Mouse (Mus musculus) common myeloid progenitor, adult 5-6 weeks (primary cell): ENCODE measurements around the gene Hoxd9. TPM values are rescaled to one million over a fixed set of nuclear protein-coding genes. Genes with fewer than 3 reads are reported as not detected.

ENCODE experiments used
- ATAC-seq: replicated peaks from 2 replicates; pipeline ENCODE4 v1.8.0; 2016; ENCODE audit warnings: low read depth, mild to moderate bottlenecking, moderate TSS enrichment, inconsistent platforms; ENCODE audit not compliant: poor library complexity, severe bottlenecking
- total RNA-seq: library from RNA; stranded (forward); fragments of 200-1000, 187-1606 nt; gene quantifications from 2 replicates; pipeline ENCODE4 v1.2.3, GENCODE M21; 2017

The Hoxd9 gene
- not detected in 2 replicates for total RNA-seq

- ATAC-seq = 0 out of 2 replicates have a peak, but pooled peaks have one; percentile 33
These were observed at the start of gene Hoxd9 for GRCm38 (mm10) chr2:74697567-74698121. TSS of gene Hoxd9 (plus strand) at chr2:74697727.

GRCm38 (mm10) chr2:74652996-74653340 lies 44.6 kb upstream of the Hoxd9 start:
- ATAC-seq = no peak

GRCm38 (mm10) chr2:74653781-74654535 lies 43.6 kb upstream of the Hoxd9 start:
- no peak for ATAC-seq

DNA sequence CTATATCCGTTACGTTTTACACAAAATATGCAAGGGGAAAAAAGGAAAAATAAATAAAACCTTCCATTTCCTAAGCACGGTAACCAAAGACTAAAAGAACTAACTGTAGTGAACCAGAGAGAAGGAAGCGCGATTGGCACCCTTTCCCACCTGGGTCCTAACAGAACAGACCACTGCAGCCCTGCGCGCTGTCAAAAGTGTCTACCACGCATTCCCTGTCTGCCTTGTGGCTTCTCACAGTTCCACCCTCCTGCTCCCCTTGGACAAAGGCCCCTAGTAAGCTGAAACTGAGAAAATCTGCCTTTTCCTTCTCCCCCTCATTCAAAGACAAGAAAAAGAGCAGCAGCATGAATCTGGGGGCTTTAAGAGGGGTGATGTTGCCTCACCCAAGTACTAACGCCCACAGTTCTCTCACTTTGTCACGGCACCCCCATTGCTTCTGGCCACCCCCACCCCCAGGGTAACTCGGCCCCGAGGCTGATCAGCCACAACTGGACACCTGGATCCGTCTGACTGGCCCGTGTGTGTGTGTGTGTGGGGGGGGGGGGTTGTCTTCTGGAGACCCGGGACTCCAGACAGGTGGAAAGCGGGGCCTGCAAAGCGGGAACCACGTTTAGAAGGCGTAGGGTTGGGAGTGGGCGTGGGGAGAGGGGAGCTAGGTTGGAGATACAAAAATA lies 42.6 kb upstream of the Hoxd9 start:
- no peak for ATAC-seq

DNA sequence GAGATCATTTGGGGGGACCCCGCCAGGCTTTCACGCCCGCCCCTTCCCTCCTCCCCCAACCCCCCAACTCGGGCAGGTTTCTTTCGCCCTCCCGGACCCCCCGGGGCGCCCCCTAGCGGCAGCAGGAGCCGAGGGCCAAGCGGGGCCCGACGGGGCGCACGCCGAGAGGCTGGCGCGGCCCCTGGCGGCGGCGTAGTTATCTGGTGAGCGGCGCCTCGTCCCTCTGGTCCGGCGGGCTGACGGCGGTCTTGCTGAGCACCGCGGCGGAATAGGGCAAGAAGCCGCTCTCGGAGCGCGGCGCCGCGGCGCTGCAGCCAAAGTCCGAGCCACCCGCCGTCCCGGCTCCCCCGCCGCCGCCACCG lies 42.1 kb upstream of the Hoxd9 start:
- ATAC-seq = 0 out of 2 replicates have a peak, but pooled peaks have one; percentile 38

- ATAC-seq = peak; percentile 52
These were observed 41.5 kb upstream of the Hoxd9 start for GRCm38 (mm10) chr2:74655821-74656631.

DNA sequence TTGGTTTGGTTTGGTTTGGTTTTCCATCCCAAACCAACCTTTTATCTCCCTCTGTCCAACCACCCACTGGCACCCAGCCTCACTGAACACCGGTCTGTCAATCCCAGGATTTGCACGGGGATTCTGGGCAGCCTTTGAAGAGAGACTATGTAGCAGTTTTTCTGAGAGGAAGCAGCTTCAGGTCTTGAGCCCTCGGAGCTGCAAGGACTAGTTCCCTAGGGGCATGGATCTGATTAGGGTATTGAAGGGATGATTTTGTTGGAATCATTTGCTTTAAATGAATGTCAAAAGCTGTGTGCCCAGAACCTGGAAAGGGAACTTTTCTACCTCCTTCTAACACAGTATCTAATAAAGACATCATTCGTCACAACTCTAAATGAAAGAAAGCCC lies 40.9 kb upstream of the Hoxd9 start:
- ATAC-seq = no peak

DNA sequence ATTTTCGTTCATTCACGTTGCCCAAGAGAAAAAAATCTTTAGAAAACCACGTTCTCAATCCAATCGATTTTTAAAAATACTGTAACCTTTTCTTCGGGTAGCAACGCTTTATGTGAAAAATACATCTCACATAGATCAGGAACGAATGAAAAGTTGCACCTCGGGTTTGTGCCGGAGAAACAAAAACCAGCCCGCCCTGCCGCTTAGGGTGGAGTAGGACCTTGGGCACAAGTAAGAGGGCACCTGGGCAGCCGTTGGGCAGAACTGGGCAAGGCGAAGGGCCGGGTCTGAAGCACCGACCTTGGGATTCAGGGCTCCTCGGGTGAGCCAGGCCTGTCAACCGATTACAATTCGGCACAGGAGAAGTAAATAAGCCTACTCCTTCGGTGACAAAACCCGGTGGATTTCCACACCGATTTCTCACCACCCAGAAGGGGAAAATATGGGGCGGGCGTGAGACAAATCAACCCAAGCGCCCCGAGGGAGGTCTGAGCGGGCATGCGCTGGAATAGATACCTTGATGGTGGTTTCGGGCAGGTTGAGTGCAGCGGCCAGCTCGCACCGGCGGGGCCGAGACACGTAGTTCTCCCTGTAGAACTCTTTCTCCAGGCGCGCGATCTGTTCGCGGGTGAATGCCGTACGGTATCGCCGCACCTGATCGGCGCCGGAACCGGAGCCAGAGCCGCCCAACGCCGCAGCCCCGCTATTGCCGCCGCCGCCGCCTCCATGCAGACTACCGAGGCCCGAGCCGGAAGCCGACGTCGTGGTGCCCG lies 40.1 kb upstream of the Hoxd9 start:
- no peak for ATAC-seq

DNA sequence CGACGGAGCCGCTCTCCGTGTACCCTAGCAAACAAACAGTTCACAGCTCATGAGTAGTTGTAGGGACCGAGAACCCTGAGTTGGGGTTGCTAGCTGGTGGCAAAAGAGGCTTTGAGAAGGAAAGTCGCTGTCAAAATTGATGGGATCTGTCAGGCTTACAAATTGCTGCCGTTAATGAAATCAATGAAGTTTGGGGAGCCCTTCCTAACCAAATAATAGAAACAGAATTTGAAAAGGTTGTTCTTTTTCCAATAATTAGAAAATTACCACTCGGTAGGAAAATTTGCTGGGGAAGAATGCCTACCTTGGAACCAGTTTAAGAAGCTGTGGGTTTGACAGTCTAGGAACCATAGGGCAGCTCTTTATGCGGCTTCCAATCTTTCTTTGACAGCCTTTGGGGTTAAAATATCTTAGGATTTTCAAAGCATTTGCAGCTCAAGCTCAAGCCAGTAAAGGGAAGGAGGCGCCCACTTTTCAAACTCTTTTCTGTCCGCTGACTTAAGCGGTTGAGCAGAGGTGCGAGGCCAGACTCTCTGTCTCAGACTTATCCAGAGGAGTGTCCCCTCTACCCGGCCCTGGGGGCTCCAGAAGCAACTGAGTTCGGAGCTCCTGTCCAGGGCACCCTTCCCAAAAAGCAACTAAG lies 39.4 kb upstream of the Hoxd9 start:
- ATAC-seq = no peak

- no peak for ATAC-seq
These were observed 38.7 kb upstream of the Hoxd9 start for GRCm38 (mm10) chr2:74658667-74659371.

GRCm38 (mm10) chr2:74659507-74660005 lies 38.0 kb upstream of the Hoxd9 start, which contains the start of gene Evx2:
TSS of gene Evx2 (minus strand) at chr2:74659557.
- ATAC-seq = no peak

GRCm38 (mm10) chr2:74660421-74661375 lies 36.8 kb upstream of the Hoxd9 start:
- no peak for ATAC-seq

- ATAC-seq = 0 out of 2 replicates have a peak, but pooled peaks have one; percentile 31
These were observed 35.8 kb upstream of the Hoxd9 start for GRCm38 (mm10) chr2:74661685-74662084.

GRCm38 (mm10) chr2:74663291-74663925 lies 34.1 kb upstream of the Hoxd9 start:
- peak; percentile 68 for ATAC-seq

- no peak for ATAC-seq
These were observed 31.1 kb upstream of the Hoxd9 start for GRCm38 (mm10) chr2:74666411-74666810.

DNA sequence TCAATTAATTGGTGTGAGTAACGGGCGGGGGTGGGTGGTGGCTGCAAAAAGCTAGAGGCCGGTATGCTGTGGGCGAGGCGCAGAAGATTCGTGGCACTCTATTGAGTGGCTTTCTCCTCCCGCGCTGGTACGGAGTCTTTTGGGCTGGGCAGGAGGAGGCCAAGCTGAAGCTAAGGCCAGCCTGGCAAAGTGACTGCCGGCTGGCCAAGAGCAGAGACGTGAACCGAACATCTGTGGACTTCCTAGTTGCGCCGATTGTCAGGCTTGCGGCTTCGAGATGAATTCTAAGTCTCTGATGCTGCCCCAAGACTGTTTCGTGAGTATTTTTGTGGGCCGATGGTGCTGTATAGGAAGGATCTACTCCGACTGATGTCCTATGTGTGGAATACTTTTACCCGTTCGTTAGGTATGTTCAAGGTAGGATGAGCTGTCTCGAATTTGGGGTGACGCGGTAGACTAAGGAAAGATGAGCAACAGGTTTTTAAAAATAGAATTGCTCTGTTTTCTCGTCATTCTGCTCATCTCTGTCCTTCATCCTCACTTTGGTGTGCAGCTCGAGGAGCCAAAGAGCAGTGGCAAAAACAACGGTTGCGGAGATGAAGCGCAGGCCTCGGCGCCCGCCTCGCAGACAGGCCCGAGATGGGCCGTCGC lies 30.2 kb upstream of the Hoxd9 start:
- ATAC-seq = no peak
